Mouse (Mus musculus) cerebellum, adult 2 months (tissue): Measurements from ENCODE around the gene Lrrc47. TPM values are rescaled to one million over a fixed set of nuclear protein-coding genes. Genes with fewer than 3 reads are reported as not detected.

ENCODE experiments used
- DNase-seq, 2 experiments: peaks; one replicate each; pipeline ENCODE4 v3.0.0; 2021
- H3K27ac ChIP-seq: fragments of 200-500 bp; 2 replicates; pipeline ENCODE4 v1.5.1; 2012; ENCODE audit warnings: low read length, control low read depth, inconsistent platforms; ENCODE audit not compliant: insufficient read depth
- H3K27me3 ChIP-seq: fragments of 200-500 bp; 2 replicates; pipeline ENCODE4 v1.6.1; 2012; ENCODE audit warnings: inconsistent platforms, mild to moderate bottlenecking, low read length, moderate library complexity; ENCODE audit not compliant: control insufficient read depth, insufficient read depth
- H3K4me1 ChIP-seq: fragments of 200-500 bp; 2 replicates; pipeline ENCODE4 v1.6.1; 2011; ENCODE audit warnings: low read length; ENCODE audit not compliant: control insufficient read depth, insufficient read depth
- H3K4me3 ChIP-seq: fragments of 200-500 bp; replicated peaks from 2 replicates; pipeline ENCODE3; 2011; ENCODE audit warnings: mild to moderate bottlenecking, low read depth, low read length, control low read depth; ENCODE audit not compliant: insufficient read depth
- CTCF ChIP-seq: fragments of 200-500 bp; IDR thresholded peaks from 2 replicates; pipeline ENCODE4 v1.5.1; 2011; ENCODE audit warnings: low read depth, mild to moderate bottlenecking, control low read depth, low read length, moderate library complexity, borderline replicate concordance; ENCODE audit not compliant: insufficient read depth
- POLR2A ChIP-seq: fragments of 200-500 bp; IDR thresholded peaks from 2 replicates; pipeline ENCODE4 v1.6.1; 2011; ENCODE audit warnings: low read length, control low read depth, borderline replicate concordance; ENCODE audit not compliant: insufficient read depth
- WGBS: fragments of 180-500 bp; shearing (Covaris S2); methylation state at CpG from one replicate; pipeline ENCODE4 v1.1.7; 2018; 5-methylcytosine and 5-hydroxymethylcytosine counted together
- polyA plus RNA-seq: library from polyadenylated mRNA; depleted of rRNA; stranded (reverse); fragments of >200 nt; gene quantifications from 2 replicates; pipeline ENCODE4 v1.2.3, GENCODE M21; 2012

Gene Lrrc47
- polyA plus RNA-seq, 1 experiment, result 45.0 TPM

- H3K4me1 ChIP-seq, result peaks cover 24% of the 10 kb centered on the region
- no peak for DNase-seq
- H3K27me3 ChIP-seq, result no peaks in the 10 kb centered on the region
- peak overlapping the region; percentile 60 for H3K4me3 ChIP-seq
- no peak overlapping the region for H3K27ac ChIP-seq
- no peak for TF ChIP-seq POLR2A
- no peak for TF ChIP-seq CTCF
- WGBS, result under 1% methylated on average over 52 of the region's 55 CpGs
Measured at GRCm38 (mm10) chr4:154012132-154012882, 776 bp downstream of the Lrrc47 start.

DNA sequence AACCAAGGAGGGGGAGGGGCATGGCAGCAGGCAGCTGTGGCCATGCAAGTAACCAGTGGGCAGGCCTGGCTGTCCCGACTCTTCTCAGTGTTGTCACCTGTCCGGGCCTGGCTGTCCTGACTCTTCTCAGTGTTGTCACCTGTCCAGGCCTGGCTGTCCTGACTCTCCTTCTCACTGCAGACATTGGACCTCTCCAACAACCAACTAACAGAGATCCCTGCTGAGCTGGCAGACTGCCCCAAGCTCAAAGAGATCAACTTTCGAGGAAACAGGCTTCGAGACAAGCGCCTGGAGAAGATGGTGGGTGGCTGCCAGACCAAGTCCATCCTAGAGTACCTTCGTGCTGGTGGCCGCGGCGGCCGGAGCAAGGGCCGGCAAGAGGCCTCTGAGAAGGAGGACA lies 3.9 kb downstream of the Lrrc47 start:
- H3K4me1 ChIP-seq, result peaks cover 24% of the 10 kb centered on the region
- no peaks in the 10 kb centered on the region for H3K27me3 ChIP-seq
- TF ChIP-seq POLR2A, result no peak
- TF ChIP-seq CTCF, result no peak
- peak in 1 of 2 experiments; percentile 32 for DNase-seq
- no peak overlapping the region for H3K4me3 ChIP-seq
- H3K27ac ChIP-seq, result no peak overlapping the region
- 43% methylated on average over 11 of the region's 11 CpGs for WGBS

- H3K27me3 ChIP-seq, result no peaks in the 10 kb centered on the region
- TF ChIP-seq POLR2A, result no peak
- peak; percentile 51; the same call in 1 of the 2 replicates for TF ChIP-seq CTCF
- WGBS, result 61% methylated on average over 7 of the region's 7 CpGs
- no peak overlapping the region for H3K27ac ChIP-seq
- peaks cover 7% of the 10 kb centered on the region; the same call in 1 of the 2 replicates for H3K4me1 ChIP-seq
- no peak for DNase-seq
- H3K4me3 ChIP-seq, result no peak overlapping the region
Measured at GRCm38 (mm10) chr4:154019571-154019970, 8.0 kb downstream of the Lrrc47 start.

DNA sequence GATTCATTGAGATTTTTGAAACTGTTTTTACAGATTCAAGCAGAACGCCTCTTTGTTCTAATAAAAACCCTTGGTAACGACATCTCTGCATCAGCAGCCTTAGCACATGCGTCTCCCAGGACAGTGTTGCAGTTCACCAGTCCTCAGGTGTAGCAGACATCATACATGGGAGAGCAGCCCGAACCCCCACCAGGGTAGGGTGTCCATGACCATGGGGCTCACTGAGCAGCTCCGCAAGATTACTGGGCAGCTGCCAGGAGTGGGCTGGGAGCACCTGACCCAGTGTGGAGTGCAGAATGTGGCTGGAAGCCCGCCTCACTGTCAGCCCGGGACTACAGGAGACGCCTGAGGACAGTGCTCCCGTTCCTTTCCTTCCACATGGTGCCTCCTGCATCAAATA lies 9.9 kb downstream of the Lrrc47 start:
- whole genome bisulfite sequencing, result 75% methylated on average over 9 of the region's 9 CpGs
- no peaks in the 10 kb centered on the region for H3K27me3 ChIP-seq
- TF ChIP-seq CTCF (no peak), POLR2A (no peak)
- no peak overlapping the region for H3K27ac ChIP-seq
- no peak for DNase-seq
- H3K4me3 ChIP-seq, result no peak overlapping the region
- H3K4me1 ChIP-seq, result no peaks in the 10 kb centered on the region

DNA sequence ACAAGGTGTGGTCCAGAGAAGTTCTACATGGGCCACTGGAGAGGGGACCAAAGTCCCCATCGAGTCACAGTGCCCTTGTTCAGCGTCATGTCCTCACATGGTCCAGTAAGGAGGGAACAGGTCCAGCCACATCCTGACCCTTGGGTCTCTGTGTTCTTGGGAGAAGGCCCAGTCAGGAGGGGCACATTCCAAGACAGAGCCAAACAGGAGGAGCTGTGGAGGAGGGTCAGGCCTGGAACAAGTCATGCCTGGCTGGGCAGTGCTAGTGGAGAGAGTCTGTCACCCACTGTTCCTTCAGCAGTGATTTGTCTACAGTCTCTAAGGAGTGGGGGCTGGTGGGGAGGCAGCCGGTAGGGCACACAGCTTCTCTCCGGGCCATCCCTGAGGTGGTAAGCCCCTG lies 10.9 kb downstream of the Lrrc47 start:
- Histone ChIP-seq H3K4me3 (no peak overlapping the region), H3K4me1 (no peaks in the 10 kb centered on the region), H3K27ac (peak overlapping the region; percentile 21; the same call in 1 of the 2 replicates), H3K27me3 (no peaks in the 10 kb centered on the region)
- TF ChIP-seq CTCF (no peak), POLR2A (no peak)
- DNase-seq, result peak in 1 of 2 experiments; percentile 33
- 21% methylated on average over 4 of the region's 4 CpGs for WGBS

- H3K4me1 ChIP-seq, result no peaks in the 10 kb centered on the region
- no peak overlapping the region; the same call in 1 of the 2 replicates for H3K27ac ChIP-seq
- TF ChIP-seq CTCF, result no peak
- TF ChIP-seq POLR2A, result no peak
- no peak for DNase-seq
- 4% methylated on average over 4 of the region's 4 CpGs for WGBS
- H3K4me3 ChIP-seq, result no peak overlapping the region
- no peaks in the 10 kb centered on the region for H3K27me3 ChIP-seq
Measured at GRCm38 (mm10) chr4:154022844-154023243, 11.3 kb downstream of the Lrrc47 start.

DNA sequence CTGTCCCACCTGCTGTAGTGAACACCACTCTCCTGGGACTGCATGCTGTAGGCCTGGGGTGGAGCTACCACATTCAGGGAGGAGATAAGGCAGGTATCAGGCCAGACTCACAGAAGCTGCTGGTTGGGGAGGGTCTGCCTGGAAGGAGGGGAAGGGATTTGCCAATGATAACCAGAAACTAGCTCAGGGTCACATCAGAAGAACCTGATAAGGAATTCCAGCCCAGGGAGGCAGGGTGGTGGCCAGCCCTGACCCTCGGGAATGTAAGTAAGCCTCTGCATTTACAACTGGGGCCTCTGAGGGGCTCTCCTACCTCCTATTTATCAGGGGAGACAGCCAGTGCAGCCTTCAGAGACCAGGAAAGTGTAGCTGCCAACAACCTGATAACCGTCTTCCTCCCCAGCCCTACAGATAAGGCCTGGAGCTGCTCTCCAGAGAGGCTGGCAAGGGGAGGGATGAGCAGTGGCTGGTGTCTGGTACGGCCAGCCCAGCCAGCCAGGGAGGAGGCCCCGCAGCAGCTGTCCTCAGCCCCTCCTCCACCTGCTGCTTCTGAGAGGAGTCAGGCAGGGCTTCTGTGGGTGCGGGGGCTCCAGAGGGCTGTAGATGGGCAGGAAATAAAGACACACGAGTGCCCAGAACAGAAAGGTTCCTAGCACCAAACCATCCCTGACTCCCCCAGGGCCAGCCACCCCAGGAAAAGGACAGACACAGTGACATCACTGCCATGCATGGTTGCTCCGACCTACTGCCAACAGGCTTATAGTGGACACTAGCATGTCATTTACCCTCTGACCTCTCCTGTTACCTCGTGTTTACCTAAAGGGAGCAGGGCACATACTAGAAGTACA lies 12.4 kb downstream of the Lrrc47 start:
- WGBS, result 21% methylated on average over 8 of the region's 8 CpGs
- Histone ChIP-seq H3K27me3 (no peaks in the 10 kb centered on the region), H3K4me1 (no peaks in the 10 kb centered on the region), H3K4me3 (no peak overlapping the region), H3K27ac (peak overlapping the region; percentile 37)
- TF ChIP-seq POLR2A (no peak), CTCF (no peak)
- no peak for DNase-seq
